Mouse (Mus musculus) right cerebral cortex, adult 18-20 months (tissue): ENCODE results near the gene Trim52.
A peak's percentile ranks its signal among the peaks of the same experiment; 100 is the strongest.
"Not testable (repeated sequence)": the region's sequence is repeated elsewhere in the genome, so short reads cannot be mapped to it uniquely, and the experiment has no call there.

Experiments
- DNase-seq: peaks from one replicate; pipeline ENCODE4 v3.0.0; 2022; ENCODE audit warnings: mixed read lengths

The Trim52 gene

GRCm38 (mm10) chr14:106105980-106106379 is at the start of gene Trim52:
Gene Trim52 (plus strand): TSS chr14:106106198.
- no peak for DNase-seq

GRCm38 (mm10) chr14:106072608-106073007 is 33.4 kb upstream of the Trim52 start:
- no peak for DNase-seq

- no peak for DNase-seq
These were observed 30.6 kb upstream of the Trim52 start for GRCm38 (mm10) chr14:106075181-106076064.

GRCm38 (mm10) chr14:106088480-106089037 is 17.4 kb upstream of the Trim52 start:
- DNase-seq = no peak

- no peak for DNase-seq
These were observed 9.2 kb upstream of the Trim52 start for GRCm38 (mm10) chr14:106096816-106097215.

- DNase-seq = no peak
These were observed 5.1 kb upstream of the Trim52 start for GRCm38 (mm10) chr14:106100858-106101257.

GRCm38 (mm10) chr14:106106425-106106824 is 427 bp downstream of the Trim52 start:
- no peak for DNase-seq

GRCm38 (mm10) chr14:106119371-106119770 is 13.4 kb downstream of the Trim52 start:
- no peak for DNase-seq

GRCm38 (mm10) chr14:106136272-106136671 is 30.3 kb downstream of the Trim52 start:
- no peak for DNase-seq

GRCm38 (mm10) chr14:106151188-106151587 is 45.2 kb downstream of the Trim52 start:
- DNase-seq = peak; percentile 3

GRCm38 (mm10) chr14:106154879-106155576 is 49.0 kb downstream of the Trim52 start:
- no peak for DNase-seq

- DNase-seq = no peak
These were observed 50.5 kb downstream of the Trim52 start for GRCm38 (mm10) chr14:106156533-106156932.

- no peak for DNase-seq
These were observed 56.3 kb downstream of the Trim52 start for GRCm38 (mm10) chr14:106162331-106162730.

- no peak for DNase-seq
These were observed 57.2 kb downstream of the Trim52 start for GRCm38 (mm10) chr14:106163196-106163595.

GRCm38 (mm10) chr14:106163933-106164332 is 57.9 kb downstream of the Trim52 start:
- not testable (repeated sequence) for DNase-seq

GRCm38 (mm10) chr14:106176879-106177278 is 70.9 kb downstream of the Trim52 start:
- peak; percentile 8 for DNase-seq

GRCm38 (mm10) chr14:106178245-106178644 is 72.2 kb downstream of the Trim52 start:
- DNase-seq = peak; percentile 15

- DNase-seq = no peak
These were observed 73.2 kb downstream of the Trim52 start for GRCm38 (mm10) chr14:106179102-106179727.

GRCm38 (mm10) chr14:106179728-106180125 is 73.7 kb downstream of the Trim52 start:
- DNase-seq = no peak

- no peak for DNase-seq
These were observed 74.6 kb downstream of the Trim52 start for GRCm38 (mm10) chr14:106180616-106181015.

GRCm38 (mm10) chr14:106183985-106184384 is 78.0 kb downstream of the Trim52 start:
- no peak for DNase-seq
